Mouse (Mus musculus): Measurements from ENCODE around the gene Cyp2s1.

DNA sequence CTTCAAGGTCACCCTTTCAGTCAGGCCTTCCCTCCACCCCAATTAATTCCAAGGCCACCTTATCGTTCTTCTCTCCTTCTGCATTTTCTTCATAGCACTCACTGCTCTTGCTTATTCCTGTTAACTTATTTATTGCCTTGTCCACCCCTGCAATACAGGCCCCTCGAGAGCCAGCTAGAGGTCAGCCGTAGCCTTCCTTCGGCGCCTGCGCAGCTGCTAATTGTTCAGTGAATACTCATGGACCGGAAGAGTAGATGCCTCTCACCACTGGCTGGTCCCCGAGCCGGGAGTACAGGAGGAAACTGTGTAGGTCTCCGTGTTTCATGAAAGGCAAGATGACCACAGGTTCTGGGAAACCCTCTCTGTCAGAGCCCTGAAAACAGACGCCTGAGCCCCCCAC is 53.0 kb downstream of the Cyp2s1 start:
- TF ChIP-seq GATA1 (IDR thresholded peaks at IDR 0.05; ENCODE audit: borderline replicate concordance, low read length) (no peak), FLI1 (IDR thresholded peaks at IDR 0.05; ENCODE audit: low read length) (no peak)
